Mouse (Mus musculus) CH12.LX (cell line): ENCODE data around the gene Clint1.

Source experiments
- BHLHE40 ChIP-seq: IDR thresholded peaks from 2 replicates; pipeline ENCODE4 v1.6.1; 2011; ENCODE audit warnings: mild to moderate bottlenecking, low read depth, low read length, improper control_type of control experiment
- CTCF ChIP-seq, 2 experiments: IDR thresholded peaks in 1 of 2; conservative IDR thresholded peaks in 1 of 2; 2 replicates each; pipeline ENCODE4 v1.5.1; 2011 to 2012; ENCODE audit warnings: low read depth in 2 of 2, low read length in 2 of 2, improper control_type of control experiment in 1 of 2, inconsistent platforms in 1 of 2, mild to moderate bottlenecking in 1 of 2, moderate library complexity in 1 of 2
- ELF1 ChIP-seq: IDR thresholded peaks from 2 replicates; pipeline ENCODE4 v1.6.1; 2014; ENCODE audit warnings: low read depth, mild to moderate bottlenecking, inconsistent platforms, low read length, improper control_type of control experiment
- EP300 ChIP-seq: IDR thresholded peaks from 2 replicates; pipeline ENCODE4 v1.6.1; 2011; ENCODE audit warnings: low read length, improper control_type of control experiment
- ETS1 ChIP-seq: conservative IDR thresholded peaks from 2 replicates; pipeline ENCODE4 v1.6.1; 2012; ENCODE audit warnings: low read depth, mild to moderate bottlenecking, inconsistent platforms, low read length, improper control_type of control experiment, moderate library complexity
- MAFK ChIP-seq: IDR thresholded peaks from 2 replicates; pipeline ENCODE4 v1.6.1; 2011; ENCODE audit warnings: low read length, improper control_type of control experiment; ENCODE audit not compliant: insufficient replicate concordance
- MYC ChIP-seq: IDR thresholded peaks from 2 replicates; pipeline ENCODE4 v1.6.1; 2011; ENCODE audit warnings: low read depth, mild to moderate bottlenecking, improper control_type of control experiment, low read length
- SMC3 ChIP-seq: IDR thresholded peaks from 2 replicates; pipeline ENCODE4 v1.6.1; 2011; ENCODE audit warnings: low read depth, low read length, improper control_type of control experiment
- TCF12 ChIP-seq: IDR thresholded peaks from 2 replicates; pipeline ENCODE4 v1.6.1; 2014; ENCODE audit warnings: low read depth, mild to moderate bottlenecking, inconsistent platforms, low read length, improper control_type of control experiment

DNA sequence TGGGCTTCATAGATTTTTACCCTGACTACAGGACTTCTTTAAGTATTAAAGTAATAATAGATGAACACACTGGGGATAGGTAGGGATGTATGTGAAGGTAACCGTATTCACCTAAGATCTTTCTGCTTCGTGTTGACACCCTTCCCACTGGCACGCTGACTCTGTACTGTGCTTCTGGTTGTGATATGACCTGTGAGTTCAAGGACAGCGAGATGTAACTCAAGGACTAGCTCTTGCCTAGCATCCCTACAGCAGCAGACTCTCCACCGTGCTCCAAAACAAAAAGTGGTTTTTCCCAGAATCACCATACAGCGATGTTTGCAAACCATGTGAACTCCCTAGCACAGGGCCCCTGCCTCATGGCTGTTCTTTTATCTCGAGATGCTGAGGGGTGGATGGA lies 56.2 kb downstream of the Clint1 start:
- TF ChIP-seq MAFK (no peak), ELF1 (no peak), CTCF (conservative IDR thresholded peaks at IDR 0.05 in 1 of 2, IDR thresholded peaks at IDR 0.05 in 1 of 2; ENCODE audit: low read depth in 2 of 2, low read length in 2 of 2) (no peak), BHLHE40 (no peak), EP300 (no peak), TCF12 (no peak), SMC3 (no peak), ETS1 (no peak), MYC (no peak)
